ENCODE assay signal across 8 mouse cellular contexts in the genomic region with DNA sequence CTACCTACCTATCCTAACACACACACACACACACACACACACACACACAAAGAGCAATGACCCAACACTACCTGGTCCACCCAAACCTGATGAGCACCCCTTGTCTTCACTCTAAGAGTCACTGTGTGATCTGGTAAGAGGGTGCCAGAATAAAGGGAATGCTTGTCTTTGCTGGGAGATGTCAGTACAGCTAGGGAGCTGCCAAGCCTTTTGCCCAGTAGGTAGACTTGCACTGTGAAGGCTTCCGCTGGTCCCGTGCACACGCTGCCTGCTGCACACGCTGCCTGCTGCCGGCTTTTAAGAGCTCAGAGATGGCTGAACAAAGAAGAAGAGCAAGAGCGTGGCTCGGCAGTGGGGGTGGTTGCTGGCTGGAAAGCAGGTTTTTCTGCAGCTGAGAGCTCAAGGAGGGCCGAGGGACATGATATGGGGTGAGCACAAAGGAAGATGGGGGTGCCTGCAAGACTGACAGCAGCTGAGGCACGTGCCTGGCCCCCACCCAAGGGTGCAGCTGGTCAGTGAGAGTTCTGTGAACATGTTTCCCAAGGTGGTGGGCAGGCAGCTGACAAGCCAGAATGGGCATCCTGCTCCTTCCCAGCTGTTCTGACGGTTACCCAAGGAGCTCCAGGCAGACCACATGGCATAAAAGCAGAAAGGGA. TPM values are rescaled to one million over a fixed set of nuclear protein-coding genes. Genes with fewer than 3 reads are reported as not detected.
A peak's percentile ranks its signal among the peaks of the same experiment; 100 is the strongest.
DNase-seq lines count a peak whose midpoint lies in the region; ATAC-seq lines count a peak whose summit lies in the region.

No protein-coding gene starts in this region.

- DNase-seq in left cerebral cortex, adult 8-10 months (ENCODE audit: low spot score in 2 of 2): peak; percentile 73 to 94
- peak; percentile 75 for DNase-seq in thymus, postnatal 14 days
- no peak for DNase-seq in adrenal gland, postnatal 36 days

- no peaks in the 10 kb centered on the region for H3K27me3 ChIP-seq in megakaryocyte, embryonic 14.5 days (replicated peaks)
- H3K27me3 ChIP-seq in heart, embryonic 16.5 days (ENCODE audit: control insufficient read depth, insufficient read depth, low read length): no peaks in the 10 kb centered on the region
- no peaks in the 10 kb centered on the region for H3K27me3 ChIP-seq in midbrain, embryonic 15.5 days (replicated peaks)

- WGBS in heart, embryonic 16.5 days: 20% methylated on average over 10 of the region's 10 CpGs
- WGBS in midbrain, embryonic 15.5 days: 3% methylated on average over 10 of the region's 10 CpGs

- H3K4me1 ChIP-seq in megakaryocyte, embryonic 14.5 days: peaks cover 100% of the 10 kb centered on the region
- H3K4me1 ChIP-seq in heart, embryonic 16.5 days (ENCODE audit: control insufficient read depth, insufficient read depth, low read length): peaks cover 68% of the 10 kb centered on the region
- peaks cover 71% of the 10 kb centered on the region for H3K4me1 ChIP-seq in midbrain, embryonic 15.5 days

- peak overlapping the region; percentile 91 for H3K4me3 ChIP-seq in megakaryocyte, embryonic 14.5 days (replicated peaks)
- H3K4me3 ChIP-seq in heart, embryonic 16.5 days (ENCODE audit: low read length): no peak overlapping the region
- H3K4me3 ChIP-seq in midbrain, embryonic 15.5 days: no peak overlapping the region

- peak overlapping the region; percentile 67 for H3K9ac ChIP-seq in heart, embryonic 16.5 days (ENCODE audit: low read length)
- H3K9ac ChIP-seq in midbrain, embryonic 15.5 days: peak overlapping the region; percentile 31

- H3K4me2 ChIP-seq in heart, embryonic 16.5 days (ENCODE audit: low read depth, low read length): peak overlapping the region; percentile 44
- H3K4me2 ChIP-seq in midbrain, embryonic 15.5 days: peak overlapping the region; percentile 37

- no peak for ATAC-seq in megakaryocyte, adult 5-6 weeks (ENCODE audit: poor library complexity, severe bottlenecking)
- peak; percentile 3; the same call in 1 of the 2 replicates for ATAC-seq in common myeloid progenitor, adult 5-6 weeks (replicated peaks; ENCODE audit: low read depth, poor library complexity, severe bottlenecking)
- peak; percentile 1; the same call in 1 of the 2 replicates for ATAC-seq in heart, embryonic 16.5 days (replicated peaks; ENCODE audit: extremely low read depth, insufficient read depth, low FRiP score)
- ATAC-seq in midbrain, embryonic 15.5 days (replicated peaks): peak; percentile 73

- peaks cover 63% of the 10 kb centered on the region for H3K36me3 ChIP-seq in megakaryocyte, embryonic 14.5 days (replicated peaks; ENCODE audit: low read length)
- H3K36me3 ChIP-seq in heart, embryonic 16.5 days (ENCODE audit: control insufficient read depth, insufficient read depth): no peaks in the 10 kb centered on the region
- no peaks in the 10 kb centered on the region for H3K36me3 ChIP-seq in midbrain, embryonic 15.5 days (replicated peaks)

- peak overlapping the region; percentile 76 for H3K27ac ChIP-seq in heart, embryonic 16.5 days (ENCODE audit: low read length)
- peak overlapping the region; percentile 94 for H3K27ac ChIP-seq in midbrain, embryonic 15.5 days

- H3K9me3 ChIP-seq in megakaryocyte, embryonic 14.5 days: no peaks in the 10 kb centered on the region
- no peaks in the 10 kb centered on the region for H3K9me3 ChIP-seq in heart, embryonic 16.5 days (replicated peaks; ENCODE audit: control insufficient read depth, low read length)
- H3K9me3 ChIP-seq in midbrain, embryonic 15.5 days: no peaks in the 10 kb centered on the region

RNA-seq across cellular contexts. Expression of a gene that starts 10.9 kb away (rescaled TPM):
- polyA plus RNA-seq in megakaryocyte, embryonic 14.5 days (2012; ENCODE audit: insufficient read depth, low replicate concordance): 20.9 and 22.8 TPM in 2 replicates
- 60.6 and 66.0 TPM in 2 replicates for total RNA-seq in megakaryocyte, adult 5-6 weeks (2015)
- total RNA-seq in megakaryocyte, adult 5-6 weeks (2017): 72.4 and 76.5 TPM in 2 replicates
- 46.6 and 49.2 TPM in 2 replicates for total RNA-seq in common myeloid progenitor, adult 5-6 weeks (2017)
- 44.4 and 46.1 TPM in 2 replicates for polyA plus RNA-seq in heart, embryonic 16.5 days (2015; fragmentation: Nextera tagmentation; extraction: Ambion mirVana)
- 10 to 100 TPM; 37.0 to 49.9 (median 44.1) TPM for total RNA-seq in left cerebral cortex, adult 8-10 months (2022)
- 68.9 and 75.2 TPM in 2 replicates for polyA plus RNA-seq in midbrain, embryonic 15.5 days (2015; fragmentation: Nextera tagmentation; extraction: Ambion mirVana)
- 10 to 100 TPM; 31.5 to 37.3 TPM for total RNA-seq in adrenal gland, postnatal 36 days (2021)

RNA-seq across cellular contexts. Expression of a gene that starts 57.9 kb away (rescaled TPM):
- 4.5 and 11.6 TPM in 2 replicates for polyA plus RNA-seq in megakaryocyte, embryonic 14.5 days (2012; ENCODE audit: insufficient read depth, low replicate concordance)
- 1.8 and 3.5 TPM in 2 replicates for total RNA-seq in megakaryocyte, adult 5-6 weeks (2015)
- total RNA-seq in megakaryocyte, adult 5-6 weeks (2017): 2.6 and 3.6 TPM in 2 replicates
- total RNA-seq in common myeloid progenitor, adult 5-6 weeks (2017): 26.4 and 32.5 TPM in 2 replicates
- 35.8 and 40.3 TPM in 2 replicates for polyA plus RNA-seq in heart, embryonic 16.5 days (2015; fragmentation: Nextera tagmentation; extraction: Ambion mirVana)
- 100 to 1,000 TPM; 121 to 133 (median 125) TPM for total RNA-seq in left cerebral cortex, adult 8-10 months (2022)
- 85.6 and 88.5 TPM in 2 replicates for polyA plus RNA-seq in midbrain, embryonic 15.5 days (2015; fragmentation: Nextera tagmentation; extraction: Ambion mirVana)
- 100 to 1,000 TPM; 115 to 121 TPM for total RNA-seq in adrenal gland, postnatal 36 days (2021)

Comparison
In these comparisons a context has a peak if more than half of its experiments do, and no peak if none do; other contexts are left out.
1. DNase-seq: peak in left cerebral cortex, adult 8-10 months (2 of 2) and thymus, postnatal 14 days (single experiment); none in adrenal gland, postnatal 36 days (0 of 2).